Mouse (Mus musculus): ENCODE measurements around the gene Dock6.
"Not testable (repeated sequence)": the region's sequence is repeated elsewhere in the genome, so short reads cannot be mapped to it uniquely, and the experiment has no call there.

Gene Dock6

GRCm38 (mm10) chr9:21784517-21785307 is 67.7 kb downstream of the Dock6 start:
- DNase-seq (ENCODE audit: low read depth, low spot score): no peak

GRCm38 (mm10) chr9:21781657-21782468 is 70.6 kb downstream of the Dock6 start:
- DNase-seq (ENCODE audit: low read depth, low spot score): no peak

GRCm38 (mm10) chr9:21777726-21778125 is 74.7 kb downstream of the Dock6 start:
- no peak for DNase-seq (ENCODE audit: low read depth, low spot score)

- no peak for DNase-seq (ENCODE audit: low read depth, low spot score)
Measured at GRCm38 (mm10) chr9:21774353-21774752, 78.1 kb downstream of the Dock6 start.

DNA sequence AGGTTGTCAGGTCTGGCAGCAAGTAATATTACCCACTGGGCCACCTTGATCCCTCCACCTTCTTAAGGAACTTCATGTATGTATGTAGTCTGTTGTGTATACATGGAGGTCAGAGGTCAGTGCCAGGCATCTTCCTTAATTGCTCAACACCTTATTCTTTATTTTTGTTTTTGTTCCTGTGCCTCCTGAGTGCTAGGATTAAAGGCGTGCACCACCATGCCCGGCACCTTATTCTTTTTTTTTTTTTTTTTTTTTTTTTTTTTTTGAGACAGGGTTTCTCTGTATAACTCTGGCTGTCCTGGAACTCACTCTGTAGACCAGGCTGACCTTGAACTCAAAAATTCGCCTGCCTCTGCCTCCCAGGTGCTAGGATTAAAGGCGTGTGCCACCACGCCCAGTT is 79.0 kb downstream of the Dock6 start:
- not testable (repeated sequence) for DNase-seq (ENCODE audit: low read depth, low spot score)

- DNase-seq (ENCODE audit: low read depth, low spot score): no peak
Measured at GRCm38 (mm10) chr9:21769558-21770183, 82.8 kb downstream of the Dock6 start.

GRCm38 (mm10) chr9:21768511-21769411 is 83.7 kb downstream of the Dock6 start:
- no peak for DNase-seq (ENCODE audit: low read depth, low spot score)

GRCm38 (mm10) chr9:21767896-21768295 is 84.5 kb downstream of the Dock6 start:
- peak; percentile 48 for DNase-seq (ENCODE audit: low read depth, low spot score)

- DNase-seq (ENCODE audit: low read depth, low spot score): no peak
Measured at GRCm38 (mm10) chr9:21764084-21764999, 88.1 kb downstream of the Dock6 start.

DNA sequence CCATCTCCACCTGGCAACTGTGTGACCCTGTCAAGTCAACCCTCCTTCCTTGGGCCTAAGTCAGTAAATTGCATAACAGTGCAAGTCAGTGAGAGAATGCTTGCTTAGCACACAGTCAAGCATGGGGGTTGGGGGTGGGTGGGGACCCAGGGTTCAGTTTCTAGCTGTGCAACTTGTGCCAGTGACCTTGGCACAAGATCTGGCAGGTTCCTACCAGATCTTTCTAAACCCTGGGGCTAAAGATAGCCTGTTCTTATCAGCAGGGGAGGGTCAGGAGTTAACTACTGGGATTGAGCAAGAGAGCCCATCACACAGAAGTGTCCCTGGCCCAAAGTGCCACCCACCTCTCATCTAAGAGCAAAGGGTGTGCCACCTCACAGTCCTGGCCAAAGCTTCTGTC is 90.3 kb downstream of the Dock6 start:
- DNase-seq (ENCODE audit: low read depth, low spot score): no peak

GRCm38 (mm10) chr9:21760155-21761088 is 92.0 kb downstream of the Dock6 start, which contains the start of gene Spc24:
Gene Spc24, minus strand, starts transcription at chr9:21760303.
- peak; percentile 99 for DNase-seq (ENCODE audit: low read depth, low spot score)

GRCm38 (mm10) chr9:21759718-21760117 is 92.7 kb downstream of the Dock6 start:
- peak; percentile 38 for DNase-seq (ENCODE audit: low read depth, low spot score)

- no peak for DNase-seq (ENCODE audit: low read depth, low spot score)
Measured at GRCm38 (mm10) chr9:21758576-21759529, 93.6 kb downstream of the Dock6 start.

- no peak for DNase-seq (ENCODE audit: low read depth, low spot score)
Measured at GRCm38 (mm10) chr9:21754516-21755321, 97.7 kb downstream of the Dock6 start.

DNA sequence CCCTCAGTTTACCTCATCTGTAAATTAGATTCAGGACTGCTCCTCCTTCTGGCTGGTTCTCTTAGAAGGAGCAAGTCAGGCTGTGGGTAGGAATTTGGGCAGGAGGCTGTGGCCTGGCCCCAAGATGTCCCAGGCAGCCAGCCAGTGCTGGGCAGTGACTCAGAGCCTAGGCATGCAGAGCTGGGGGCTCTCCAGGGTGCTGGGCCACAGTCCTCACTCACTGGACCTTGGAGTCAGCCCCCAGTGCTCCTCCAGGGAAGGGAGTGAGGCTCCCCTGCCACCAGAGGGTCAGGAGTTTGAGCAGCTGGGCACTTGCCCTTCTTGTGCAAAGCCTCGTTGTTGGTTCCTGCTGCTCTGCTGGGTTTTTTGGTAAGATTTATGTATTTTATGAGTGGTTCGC is 98.4 kb downstream of the Dock6 start:
- no peak for DNase-seq (ENCODE audit: low read depth, low spot score)

DNA sequence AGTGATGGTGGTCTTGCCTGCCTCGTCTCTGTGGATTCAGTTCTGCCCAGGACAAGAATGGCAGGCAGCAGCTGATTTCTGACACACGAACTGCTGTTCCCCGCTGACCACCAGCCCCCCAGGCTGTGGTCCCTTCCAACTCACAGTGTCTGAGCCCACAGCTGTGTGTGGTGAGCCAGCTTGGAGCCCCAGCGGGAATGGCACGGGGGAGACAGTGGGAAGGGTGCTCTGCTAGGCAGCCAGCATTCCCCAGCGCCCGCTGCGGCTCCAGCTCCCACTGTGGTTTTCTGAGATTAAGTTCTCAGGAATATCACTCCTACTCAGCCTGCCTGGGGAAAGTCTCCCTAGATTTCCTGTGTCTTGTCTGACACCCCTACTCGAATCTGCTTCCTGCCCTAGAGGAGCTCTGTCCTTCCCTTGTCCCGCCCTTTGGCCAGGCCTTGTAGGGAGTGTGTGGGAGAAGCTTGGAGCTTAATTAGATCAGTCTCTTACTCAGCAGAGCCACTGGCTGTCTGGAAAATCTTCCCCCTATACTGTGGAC is 100.1 kb downstream of the Dock6 start:
- DNase-seq (ENCODE audit: low read depth, low spot score): no peak

GRCm38 (mm10) chr9:21751347-21751746 is 101.1 kb downstream of the Dock6 start:
- DNase-seq (ENCODE audit: low read depth, low spot score): no peak

Data from mesoderm, embryonic 11.5 days (tissue).